Mouse (Mus musculus) spleen, adult 2 months (tissue): ENCODE measurements around the gene Bptf.

Experiments
- CTCF ChIP-seq: fragments of 200-500 bp; IDR thresholded peaks from 2 replicates; pipeline ENCODE4 v1.5.1; 2011; ENCODE audit warnings: mild to moderate bottlenecking, inconsistent platforms; ENCODE audit not compliant: insufficient read depth, insufficient read length, insufficient replicate concordance; ENCODE audit errors: extremely low read depth
- POLR2A ChIP-seq: fragments of 200-500 bp; IDR thresholded peaks from 2 replicates; pipeline ENCODE4 v1.6.1; 2011; ENCODE audit warnings: low read depth, low read length, inconsistent platforms

- TF ChIP-seq POLR2A (no peak), CTCF (no peak)
These were observed 23.0 kb downstream of the Bptf start for GRCm38 (mm10) chr11:107108892-107109291.
